Mouse (Mus musculus) hindbrain, embryonic 15.5 days (tissue): ENCODE results near the gene Efcab2. TPM values are rescaled to one million over a fixed set of nuclear protein-coding genes. Genes with fewer than 3 reads are reported as not detected.

Experiments used
- ATAC-seq: fragments of 200-750 bp; cut with Nextera tagmentation; 2 replicates; pipeline ENCODE4 v1.8.0; 2017; ENCODE audit warnings: low read depth, moderate number of reproducible peaks, moderate TSS enrichment; ENCODE audit not compliant: low FRiP score
- H3K27ac ChIP-seq: fragments of 300-500 bp; sonication (generic); replicated peaks from 2 replicates; pipeline ENCODE4 v1.5.1; 2015; ENCODE audit warnings: mild to moderate bottlenecking, inconsistent platforms
- H3K27me3 ChIP-seq: fragments of 300-500 bp; sonication (generic); 2 replicates; pipeline ENCODE4 v1.6.1; 2015; ENCODE audit warnings: control low read depth, inconsistent platforms
- H3K36me3 ChIP-seq: fragments of 300-500 bp; sonication (generic); 2 replicates; pipeline ENCODE4 v1.6.1; 2015; ENCODE audit warnings: control low read depth, inconsistent platforms
- H3K4me1 ChIP-seq: fragments of 300-500 bp; sonication (generic); replicated peaks from 2 replicates; pipeline ENCODE4 v1.6.1; 2015; ENCODE audit warnings: control low read depth, inconsistent platforms
- H3K4me2 ChIP-seq: fragments of 300-500 bp; sonication (generic); 2 replicates; pipeline ENCODE4 v1.6.1; 2015; ENCODE audit warnings: moderate library complexity, mild to moderate bottlenecking, inconsistent platforms
- H3K4me3 ChIP-seq: fragments of 300-500 bp; sonication (generic); 2 replicates; pipeline ENCODE4 v1.5.1; 2015; ENCODE audit warnings: mild to moderate bottlenecking, inconsistent platforms
- H3K9ac ChIP-seq: fragments of 300-500 bp; sonication (generic); 2 replicates; pipeline ENCODE4 v1.6.1; 2015; ENCODE audit warnings: inconsistent platforms
- H3K9me3 ChIP-seq: fragments of 300-500 bp; sonication (generic); 2 replicates; pipeline ENCODE4 v1.6.1; 2016; ENCODE audit warnings: control low read depth, inconsistent platforms
- WGBS: fragments of 180-500 bp; shearing (Covaris S2); methylation state at CpG from one replicate; pipeline ENCODE4 v1.1.7; 2015; 5-methylcytosine and 5-hydroxymethylcytosine counted together
- polyA plus RNA-seq: library from polyadenylated mRNA; unstranded; fragments of >200 nt; fragmentation: Nextera tagmentation; extraction: Ambion mirVana; gene quantifications from 2 replicates; pipeline ENCODE4 v1.2.1, GENCODE M21; 2015

Efcab2 gene
- 9.9 and 11.2 TPM in 2 replicates for polyA plus RNA-seq

DNA sequence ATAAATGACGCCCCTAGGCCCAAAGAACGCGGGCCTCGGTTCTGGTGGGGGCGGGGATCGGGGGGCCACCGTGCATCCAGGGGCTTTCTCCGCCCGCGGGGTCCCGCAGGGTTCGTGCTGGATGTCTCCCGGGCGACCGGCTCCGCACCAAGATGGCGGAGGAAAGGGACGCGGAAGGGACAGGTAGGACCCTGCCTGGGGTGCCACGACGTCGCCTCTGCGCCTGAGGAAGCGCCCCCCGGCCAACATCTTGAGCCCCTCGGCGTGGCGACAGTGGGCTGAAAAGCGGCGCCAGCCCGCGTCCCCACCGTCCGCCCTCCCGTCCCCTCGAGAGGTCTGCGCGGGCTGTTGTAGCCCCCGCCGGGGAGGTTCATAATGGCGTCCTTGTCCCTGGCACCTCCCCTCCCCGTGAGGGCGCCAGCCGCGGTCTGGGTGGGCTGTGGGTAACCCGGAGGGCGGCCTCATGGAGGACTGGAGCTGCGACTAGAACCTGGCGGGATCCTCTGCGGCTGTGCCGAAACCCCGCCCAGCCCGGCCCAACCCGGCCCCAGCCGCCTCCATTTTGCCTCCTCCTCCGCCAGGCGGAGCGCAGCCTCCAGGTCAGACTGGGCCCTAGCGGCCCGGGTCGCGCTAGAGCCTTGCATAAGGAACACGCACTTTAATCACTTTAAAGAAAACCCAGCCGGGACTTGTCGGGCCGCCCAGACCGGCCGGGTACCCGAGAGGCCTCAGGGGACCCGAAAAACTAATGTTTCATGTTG is at the start of gene Efcab2:
Efcab2 (plus strand) TSS at position 135 of the 761 bp plus-strand sequence.
- H3K27me3 ChIP-seq = no peaks in the 10 kb centered on the region
- peak within 1 kb of the TSS; percentile 68 for H3K4me3 ChIP-seq
- H3K27ac ChIP-seq = peak within 1 kb of the TSS; percentile 99
- no peaks in the 10 kb centered on the region for H3K36me3 ChIP-seq
- peak within 1 kb of the TSS; percentile 69 for H3K4me2 ChIP-seq
- H3K9ac ChIP-seq = peak within 1 kb of the TSS; percentile 87
- H3K4me1 ChIP-seq = no peaks in the 10 kb centered on the region
- peak; percentile 98 for ATAC-seq
- H3K9me3 ChIP-seq = no peaks in the 10 kb centered on the region
- under 1% methylated on average over 68 of the region's 70 CpGs for WGBS

DNA sequence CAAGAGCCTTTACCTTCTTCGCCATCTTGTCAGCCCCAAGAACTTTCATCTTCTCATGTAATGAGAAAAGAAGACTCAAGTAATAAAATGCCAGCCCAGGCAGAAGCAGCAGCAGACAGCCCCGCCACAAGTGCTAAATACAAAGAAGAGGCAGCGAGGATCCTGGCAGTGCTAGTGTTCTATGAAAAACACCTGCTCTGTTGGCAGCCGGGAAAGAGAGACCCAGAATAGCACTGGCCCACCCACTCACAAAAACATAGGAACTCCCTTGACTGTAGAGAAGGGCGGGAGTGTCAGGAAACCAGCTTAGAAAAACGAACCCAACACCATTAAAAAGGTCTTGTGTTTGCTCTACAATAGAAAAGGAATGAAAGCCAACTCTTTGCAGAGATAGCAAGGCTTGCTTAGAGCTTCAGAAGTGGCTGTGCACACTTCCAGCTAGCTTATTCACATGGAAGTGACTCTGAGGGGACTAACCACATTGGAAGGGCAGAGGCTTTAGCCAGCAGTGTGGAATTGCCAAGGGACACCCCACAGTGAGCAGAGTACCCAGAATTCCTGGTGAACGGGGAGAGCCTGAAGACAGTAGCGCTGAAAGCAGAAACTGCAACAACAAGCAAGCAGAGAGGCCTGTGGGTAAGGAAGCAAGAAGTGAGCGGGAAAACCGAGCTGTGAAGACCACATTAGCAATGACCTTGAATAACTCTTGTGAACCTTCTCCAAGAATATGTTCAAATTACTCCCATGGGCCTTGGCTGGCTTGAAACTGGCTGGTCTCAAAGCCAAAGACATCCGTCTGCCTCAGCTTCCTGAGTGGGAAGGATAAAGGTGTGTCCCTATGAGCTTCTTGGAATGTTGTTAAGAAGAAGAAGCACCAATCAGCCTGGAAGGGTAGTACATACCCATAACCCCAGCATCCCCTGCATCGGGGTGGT is 47.8 kb upstream of the Efcab2 start:
- Histone ChIP-seq H3K4me2 (no peak overlapping the region), H3K27ac (no peak overlapping the region), H3K27me3 (no peaks in the 10 kb centered on the region), H3K4me3 (no peak overlapping the region), H3K9me3 (no peaks in the 10 kb centered on the region), H3K9ac (no peak overlapping the region), H3K4me1 (no peaks in the 10 kb centered on the region), H3K36me3 (no peaks in the 10 kb centered on the region)
- ATAC-seq = no peak
- 70% methylated on average over 12 of the region's 12 CpGs for WGBS

- H3K9me3 ChIP-seq = no peaks in the 10 kb centered on the region
- WGBS = 84% methylated on average over 11 of the region's 11 CpGs
- H3K36me3 ChIP-seq = no peaks in the 10 kb centered on the region
- no peaks in the 10 kb centered on the region for H3K4me1 ChIP-seq
- H3K9ac ChIP-seq = no peak overlapping the region
- H3K27ac ChIP-seq = no peak overlapping the region
- H3K4me3 ChIP-seq = no peak overlapping the region
- H3K4me2 ChIP-seq = no peak overlapping the region
- no peaks in the 10 kb centered on the region for H3K27me3 ChIP-seq
- ATAC-seq = no peak
Measured at GRCm38 (mm10) chr1:178360264-178360663, 45.6 kb upstream of the Efcab2 start.

GRCm38 (mm10) chr1:178360702-178361101 is 45.2 kb upstream of the Efcab2 start:
- no peaks in the 10 kb centered on the region for H3K4me1 ChIP-seq
- WGBS = 44% methylated on average over 2 of the region's 2 CpGs

DNA sequence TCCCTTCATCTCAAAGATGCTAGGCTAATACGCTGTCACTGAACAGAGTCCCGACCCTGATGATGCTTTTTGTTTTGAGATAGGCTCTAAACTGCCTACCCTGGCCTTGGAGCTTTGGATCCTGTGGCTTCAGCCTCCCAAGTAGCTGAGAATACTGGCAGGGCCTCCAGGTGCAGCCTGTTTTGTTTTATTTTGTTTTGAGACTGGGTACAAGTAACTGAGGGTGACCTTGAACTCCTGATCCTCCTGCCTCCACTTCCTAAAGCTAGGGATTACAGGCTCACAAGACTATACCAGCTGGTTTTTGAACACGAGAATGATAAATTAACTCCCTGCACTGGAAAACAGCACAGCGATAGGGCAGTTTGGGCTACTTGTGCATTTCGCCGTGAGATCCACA is 40.7 kb upstream of the Efcab2 start:
- Histone ChIP-seq H3K36me3 (no peaks in the 10 kb centered on the region), H3K27me3 (no peaks in the 10 kb centered on the region), H3K4me2 (no peak overlapping the region), H3K27ac (no peak overlapping the region), H3K9ac (no peak overlapping the region), H3K4me3 (no peak overlapping the region), H3K9me3 (no peaks in the 10 kb centered on the region), H3K4me1 (peaks cover 13% of the 10 kb centered on the region)
- 87% methylated on average over 6 of the region's 6 CpGs for WGBS
- no peak for ATAC-seq

More at GRCm38 (mm10) chr1:178360702-178361101, 45.2 kb upstream of the Efcab2 start:
- Histone ChIP-seq H3K27ac (no peak overlapping the region), H3K4me3 (no peak overlapping the region), H3K27me3 (no peaks in the 10 kb centered on the region), H3K36me3 (no peaks in the 10 kb centered on the region), H3K4me2 (no peak overlapping the region), H3K9me3 (no peaks in the 10 kb centered on the region), H3K9ac (no peak overlapping the region)
- no peak for ATAC-seq

- peaks cover 13% of the 10 kb centered on the region for H3K4me1 ChIP-seq
- no peaks in the 10 kb centered on the region for H3K27me3 ChIP-seq
- H3K9me3 ChIP-seq = no peaks in the 10 kb centered on the region
- no peak for ATAC-seq
- H3K27ac ChIP-seq = peak overlapping the region; percentile 85
- WGBS = 71% methylated on average over 6 of the region's 6 CpGs
- no peaks in the 10 kb centered on the region for H3K36me3 ChIP-seq
- H3K4me3 ChIP-seq = no peak overlapping the region
- no peak overlapping the region for H3K9ac ChIP-seq
- H3K4me2 ChIP-seq = peak overlapping the region; percentile 59; the same call in 1 of the 2 replicates
Measured at GRCm38 (mm10) chr1:178368121-178368520, 37.8 kb upstream of the Efcab2 start.

DNA sequence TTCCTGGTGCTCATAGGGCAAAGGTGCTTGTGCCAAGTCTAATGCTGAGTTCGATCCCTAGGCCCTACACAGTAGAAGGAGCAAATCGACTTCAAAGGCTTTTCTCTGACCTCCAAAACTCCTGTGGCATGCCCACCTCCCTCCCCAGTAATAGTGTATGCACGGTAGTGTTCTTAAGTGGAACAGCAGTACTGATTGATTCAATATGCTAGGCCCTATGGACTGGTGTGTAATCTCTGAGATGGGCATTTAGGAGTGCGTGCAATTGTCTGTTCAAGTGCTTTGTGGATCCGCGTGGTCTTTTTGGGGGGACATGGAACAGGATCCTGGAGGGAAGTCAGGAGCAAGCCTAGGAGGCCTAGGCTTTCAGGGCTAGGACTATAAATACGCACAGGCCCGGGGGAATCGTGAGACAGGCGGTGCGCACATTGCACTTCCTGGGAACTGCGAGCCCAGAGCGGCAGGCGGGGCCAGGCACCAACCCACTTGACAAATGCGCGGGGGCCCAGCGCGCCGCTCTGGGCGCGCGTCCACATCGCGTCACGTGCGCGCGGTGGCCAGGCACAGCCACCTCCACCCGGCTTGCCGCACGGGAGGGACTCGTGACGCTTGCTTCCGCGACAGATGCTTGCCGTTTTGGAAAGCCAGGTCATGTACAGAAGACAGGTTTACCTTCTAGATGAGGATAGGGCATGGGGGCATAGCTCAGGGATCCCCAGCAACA is 37.2 kb upstream of the Efcab2 start:
- Histone ChIP-seq H3K36me3 (no peaks in the 10 kb centered on the region), H3K4me2 (peak overlapping the region; percentile 59), H3K27ac (peak overlapping the region; percentile 85), H3K4me1 (peaks cover 13% of the 10 kb centered on the region), H3K9me3 (no peaks in the 10 kb centered on the region), H3K4me3 (peak overlapping the region; percentile 46), H3K27me3 (no peaks in the 10 kb centered on the region), H3K9ac (peak overlapping the region; percentile 48)
- peak; percentile 98 for ATAC-seq
- WGBS = 3% methylated on average over 36 of the region's 36 CpGs

- no peaks in the 10 kb centered on the region for H3K9me3 ChIP-seq
- H3K27me3 ChIP-seq = no peaks in the 10 kb centered on the region
- peaks cover 13% of the 10 kb centered on the region for H3K4me1 ChIP-seq
- H3K27ac ChIP-seq = peak overlapping the region; percentile 85
- H3K4me3 ChIP-seq = peak overlapping the region; percentile 46
- ATAC-seq = peak; percentile 76
- peak overlapping the region; percentile 48 for H3K9ac ChIP-seq
- peak overlapping the region; percentile 59 for H3K4me2 ChIP-seq
- H3K36me3 ChIP-seq = no peaks in the 10 kb centered on the region
- 2% methylated on average over 11 of the region's 11 CpGs for WGBS
Measured at GRCm38 (mm10) chr1:178369272-178369651, 36.6 kb upstream of the Efcab2 start.

DNA sequence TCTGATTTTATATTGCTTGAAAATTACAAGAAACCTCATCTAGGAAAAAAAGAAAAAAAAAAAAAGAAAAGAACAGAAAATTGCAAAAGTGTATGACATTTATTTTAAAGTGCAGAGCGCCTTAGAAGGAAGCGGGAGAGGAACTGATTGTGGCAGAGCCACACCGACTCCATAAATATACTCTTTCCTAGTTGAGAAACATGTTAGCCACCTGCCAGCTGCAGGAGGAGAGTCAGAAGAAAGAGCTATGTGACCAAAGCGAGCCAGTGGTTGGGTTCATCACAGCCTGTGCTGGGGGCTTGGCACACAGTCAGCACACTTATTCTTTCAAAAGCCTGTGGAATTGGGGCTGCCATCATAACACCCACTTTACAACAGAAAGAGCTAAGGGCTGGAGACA is 33.2 kb upstream of the Efcab2 start:
- WGBS = 90% methylated on average over 4 of the region's 4 CpGs
- Histone ChIP-seq H3K4me2 (no peak overlapping the region), H3K4me3 (no peak overlapping the region), H3K9ac (no peak overlapping the region), H3K36me3 (no peaks in the 10 kb centered on the region), H3K4me1 (peaks cover 13% of the 10 kb centered on the region), H3K27me3 (no peaks in the 10 kb centered on the region), H3K27ac (no peak overlapping the region), H3K9me3 (no peaks in the 10 kb centered on the region)
- ATAC-seq = no peak

- Histone ChIP-seq H3K4me2 (no peak overlapping the region), H3K9me3 (no peaks in the 10 kb centered on the region), H3K9ac (no peak overlapping the region), H3K4me1 (no peaks in the 10 kb centered on the region), H3K27ac (no peak overlapping the region), H3K4me3 (no peak overlapping the region), H3K36me3 (no peaks in the 10 kb centered on the region), H3K27me3 (no peaks in the 10 kb centered on the region)
- no peak for ATAC-seq
Measured at GRCm38 (mm10) chr1:178375381-178375780, 30.5 kb upstream of the Efcab2 start.

GRCm38 (mm10) chr1:178376061-178376460 is 29.8 kb upstream of the Efcab2 start:
- Histone ChIP-seq H3K9ac (no peak overlapping the region), H3K9me3 (no peaks in the 10 kb centered on the region), H3K4me3 (no peak overlapping the region), H3K36me3 (no peaks in the 10 kb centered on the region), H3K4me2 (no peak overlapping the region), H3K27me3 (no peaks in the 10 kb centered on the region), H3K27ac (no peak overlapping the region), H3K4me1 (no peaks in the 10 kb centered on the region)
- 93% methylated on average over 2 of the region's 2 CpGs for WGBS
- ATAC-seq = no peak
